Mouse (Mus musculus): ENCODE measurements around the gene Olfr351.

The Olfr351 gene

DNA sequence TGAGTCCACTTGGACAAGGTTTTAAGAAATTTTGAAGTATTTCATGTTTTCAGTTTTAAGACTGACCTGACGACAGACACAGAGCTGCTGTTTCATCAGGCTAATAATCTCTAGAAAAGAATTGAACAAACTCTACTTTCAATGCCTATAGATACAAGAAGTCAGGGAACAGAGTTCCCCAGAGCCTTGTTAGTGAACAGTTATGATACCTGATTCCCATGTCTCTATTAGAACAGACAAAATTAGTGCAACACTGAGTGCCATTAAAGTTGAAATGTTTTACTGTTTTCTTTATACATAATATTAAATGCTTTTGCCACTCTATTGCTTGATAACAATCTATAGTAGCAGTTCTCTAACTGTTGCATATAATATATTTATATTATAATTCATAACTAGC is at the start of gene Olfr351:
Gene Olfr351, minus strand, starts transcription at position 101 of the 400 bp plus-strand sequence.
- in situ Hi-C loops (cut with MboI, MseI): no loop called here

DNA sequence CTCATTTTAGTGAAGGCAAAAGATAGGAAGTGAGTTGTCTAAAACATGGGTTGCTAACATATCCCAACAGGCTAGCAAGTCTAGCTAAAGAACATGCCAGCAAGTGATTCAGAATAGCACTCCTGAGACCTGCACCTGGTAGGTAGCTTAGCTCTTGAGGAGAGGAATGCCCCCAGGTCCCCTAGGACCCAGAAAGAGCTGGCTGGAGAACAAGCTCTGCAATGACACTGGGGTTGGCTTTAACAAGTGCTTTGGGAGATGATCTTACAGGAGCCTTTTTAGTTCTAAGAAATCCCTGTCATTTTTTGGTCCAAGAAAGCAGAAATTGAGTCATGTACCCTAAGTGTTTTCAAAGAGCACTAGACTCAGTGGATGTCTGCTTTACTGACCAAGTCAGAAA is 42.9 kb upstream of the Olfr351 start, which contains the start of gene Olfr354:
Gene Olfr354, plus strand, starts transcription at position 301 of the 400 bp plus-strand sequence.
- in situ Hi-C loops (cut with MboI, MseI): no loop called here

DNA sequence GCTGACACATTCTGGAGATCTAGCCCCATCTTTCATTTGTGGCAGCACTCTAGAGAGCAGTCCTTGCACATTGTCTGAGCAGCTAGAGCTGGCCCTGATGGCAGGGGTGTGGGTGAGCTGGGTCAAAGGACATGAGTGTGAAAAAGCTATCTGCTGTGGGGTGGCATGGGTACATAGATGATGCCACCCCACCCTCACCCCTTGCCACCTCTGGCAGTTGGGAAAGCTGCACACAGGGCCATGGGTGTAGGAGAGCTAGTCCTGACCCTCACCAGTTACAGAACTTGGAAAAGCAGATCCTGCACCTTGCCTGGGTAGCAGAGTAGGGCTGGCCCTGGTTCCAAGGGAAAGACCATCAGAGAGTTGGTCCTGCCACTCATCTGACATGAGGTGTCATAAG is 34.7 kb upstream of the Olfr351 start:
- in situ Hi-C loops (cut with MboI, MseI): no loop called here

DNA sequence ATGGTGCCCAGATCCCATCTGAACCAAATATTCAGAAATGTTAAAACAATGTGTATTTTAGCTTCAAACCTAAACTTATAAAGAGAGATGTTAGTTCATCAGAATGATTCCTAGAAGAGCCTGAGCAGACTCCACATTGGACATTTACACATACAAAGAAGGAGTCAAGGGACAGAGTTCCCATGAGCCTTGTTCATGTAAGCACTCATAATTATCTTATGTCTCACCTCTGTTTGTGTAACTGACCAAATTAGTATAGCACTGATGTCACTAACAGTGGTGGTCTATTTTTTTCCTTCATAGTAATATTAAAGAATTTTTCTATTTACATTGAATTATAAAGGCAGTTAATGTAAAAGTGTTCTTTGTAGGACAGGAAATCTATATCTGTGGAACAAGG is 30.4 kb upstream of the Olfr351 start, which contains the start of gene Olfr353:
Gene Olfr353, minus strand, starts transcription at position 101 of the 400 bp plus-strand sequence.
- in situ Hi-C loops (cut with MboI, MseI): no loop called here

DNA sequence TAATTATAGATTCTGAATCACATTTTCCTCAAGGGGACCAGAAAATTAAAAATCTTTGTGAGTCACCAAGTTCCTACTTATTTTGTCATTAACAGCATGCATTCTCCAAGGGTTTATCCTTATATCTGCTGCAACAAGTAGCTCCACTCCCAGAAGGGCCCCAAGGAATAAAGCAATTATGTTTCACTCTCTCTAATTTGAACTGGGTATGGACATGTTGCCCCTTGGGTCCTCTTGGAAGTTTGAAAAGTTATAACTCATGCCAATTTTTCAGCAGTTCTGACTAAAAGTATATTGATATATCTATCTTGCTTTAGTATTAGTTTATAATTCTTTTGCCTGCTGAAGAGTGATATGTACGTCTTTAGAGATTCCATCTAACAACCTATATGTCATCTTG is 5.7 kb upstream of the Olfr351 start, which contains the start of gene Olfr352:
Gene Olfr352, plus strand, starts transcription at position 301 of the 400 bp plus-strand sequence.
- in situ Hi-C loops (cut with MboI, MseI): no loop called here

DNA sequence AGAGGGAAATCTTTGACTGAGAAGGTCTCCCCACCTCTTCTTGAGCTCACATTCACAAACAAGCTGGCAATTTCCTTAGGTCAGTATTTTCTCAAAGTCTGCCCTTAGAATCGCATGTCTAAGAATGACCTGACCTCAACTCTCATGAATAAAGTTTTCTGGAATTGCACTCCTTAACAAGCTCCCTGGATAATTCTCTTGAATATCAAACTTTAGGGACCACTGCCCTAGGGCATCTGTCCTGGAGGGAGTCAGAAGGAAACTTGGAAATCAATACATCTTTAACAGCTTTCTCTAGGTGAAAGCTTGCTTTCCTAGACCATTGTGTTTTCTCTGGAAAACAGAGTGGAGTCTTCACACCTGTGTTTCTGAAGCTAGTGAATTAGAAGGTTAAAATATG is 16.4 kb downstream of the Olfr351 start, which contains the start of gene Olfr350:
Gene Olfr350, plus strand, starts transcription at position 301 of the 400 bp plus-strand sequence.
- in situ Hi-C loops (cut with MboI, MseI): no loop called here

DNA sequence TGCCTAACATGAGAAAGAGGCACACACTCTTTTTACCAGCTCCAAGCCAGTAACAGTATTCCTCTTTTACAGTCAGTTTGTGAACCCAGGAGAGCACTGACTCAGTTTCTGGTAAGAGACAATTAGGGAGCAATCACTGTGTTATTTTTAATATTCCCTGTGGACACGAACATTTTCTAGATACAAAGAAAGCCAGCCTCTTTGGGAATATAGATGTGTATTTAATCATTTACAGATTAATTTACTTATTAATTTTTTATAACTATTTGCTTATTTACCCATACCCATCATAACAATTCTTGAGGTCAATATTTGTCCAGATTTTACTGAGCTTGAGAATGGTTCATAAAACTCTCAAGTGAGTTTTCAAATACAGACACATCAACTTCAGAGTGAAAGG is 45.5 kb downstream of the Olfr351 start, which contains the start of gene Olfr3:
Gene Olfr3, minus strand, starts transcription at position 101 of the 400 bp plus-strand sequence.
- in situ Hi-C loops (cut with MboI, MseI): no loop called here

Data from T-helper 17 cell (primary cell).